Mouse (Mus musculus): Measurements from ENCODE around the gene Cdhr1.

DNA sequence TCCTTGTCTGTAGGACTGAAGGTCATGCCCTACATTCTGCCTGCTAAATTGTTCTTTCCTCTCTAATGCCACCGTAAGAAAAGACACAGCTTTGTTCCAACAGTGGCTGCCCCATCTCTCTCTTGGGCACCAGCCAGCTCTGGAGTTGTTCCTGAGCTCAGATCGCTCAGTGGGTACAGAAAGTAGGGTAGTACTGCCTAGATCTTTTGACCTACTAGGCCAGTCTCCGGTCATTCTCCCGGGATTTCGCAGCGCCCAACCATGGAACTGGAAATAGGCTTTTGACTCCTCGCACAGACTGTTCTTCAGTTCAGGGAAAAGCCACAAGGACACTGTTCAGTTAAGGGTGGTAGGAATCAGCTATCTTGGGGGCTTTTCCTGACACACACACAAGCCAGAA, 14.8 kb upstream of the Cdhr1 start:
- TF ChIP-seq CTCF (IDR thresholded peaks at IDR 0.05; ENCODE audit: low read depth, low read length) (no peak), TAL1 (conservative IDR thresholded peaks at IDR 0.05; ENCODE audit: low read depth, low read length) (no peak), POLR2AphosphoS5 (IDR thresholded peaks at IDR 0.05; ENCODE audit: insufficient replicate concordance, low read depth, low read length) (no peak), GATA1 (IDR thresholded peaks at IDR 0.05; ENCODE audit: borderline replicate concordance, low read length) (no peak)

Data from G1E (cell line).